ENCODE assay signal across 25 mouse cellular contexts in genomic region chr1:40012696-40013095, GRCm38 (mm10).
"Had no signal": no experiment of that assay in that cellular context is flagged by ENCODE, and none has a peak within 500 bp of the region (broad histone marks: within the 10 kb centered on the region; RNA-seq: fewer than 3 reads in every experiment).

No protein-coding gene starts in this region.

- H3K4me1 ChIP-seq: heart, embryonic 10.5 days; heart, embryonic 12.5 days; hindbrain, embryonic 13.5 days; limb, embryonic 13.5 days; limb, embryonic 15.5 days; liver, embryonic 13.5 days; liver, embryonic 15.5 days had no signal

- H3K9ac ChIP-seq: heart, embryonic 12.5 days; hindbrain, embryonic 13.5 days; kidney, embryonic 15.5 days; limb, embryonic 13.5 days; limb, embryonic 15.5 days; liver, embryonic 13.5 days; liver, embryonic 15.5 days had no signal

- ATAC-seq: hindbrain, embryonic 16.5 days; intestine, embryonic 16.5 days had no signal

- H3K4me2 ChIP-seq: heart, embryonic 12.5 days; hindbrain, embryonic 13.5 days; kidney, embryonic 15.5 days; limb, embryonic 13.5 days; limb, embryonic 15.5 days; liver, embryonic 11.5 days; liver, embryonic 13.5 days; liver, embryonic 15.5 days had no signal

- H3K4me3 ChIP-seq: heart, embryonic 10.5 days; heart, embryonic 12.5 days; hindbrain, embryonic 13.5 days; kidney, embryonic 15.5 days; limb, embryonic 13.5 days; limb, embryonic 15.5 days; liver, embryonic 13.5 days; liver, embryonic 15.5 days had no signal

- H3K9me3 ChIP-seq: heart, embryonic 10.5 days; heart, embryonic 12.5 days; hindbrain, embryonic 13.5 days; kidney, embryonic 15.5 days; limb, embryonic 13.5 days; limb, embryonic 15.5 days; liver, embryonic 13.5 days; liver, embryonic 15.5 days had no signal

- H3K27me3 ChIP-seq: heart, embryonic 12.5 days; hindbrain, embryonic 13.5 days; kidney, embryonic 15.5 days; limb, embryonic 13.5 days; limb, embryonic 15.5 days; liver, embryonic 13.5 days; liver, embryonic 15.5 days had no signal

- H3K27ac ChIP-seq: heart, embryonic 10.5 days; hindbrain, embryonic 13.5 days; kidney, embryonic 15.5 days; kidney, postnatal 0 days; limb, embryonic 13.5 days; limb, embryonic 15.5 days; liver, embryonic 13.5 days; liver, embryonic 15.5 days had no signal

- DNase-seq: gastrocnemius, postnatal 14 days; gastrocnemius, postnatal 36 days; heart, adult 18-20 months; heart, postnatal 10 days; heart, postnatal 36 days; kidney, adult 11 months; kidney, adult 2 months; kidney, adult 9 months; kidney, postnatal 14 days; kidney, postnatal 36 days; layer of hippocampus, adult 9-11 months; layer of hippocampus, postnatal 36 days; left cerebral cortex, postnatal 4 days; liver, embryonic 13.5 days had no signal
